Mouse (Mus musculus): Measurements from ENCODE around the gene Apela. TPM values are rescaled to one million over a fixed set of nuclear protein-coding genes. Genes with fewer than 3 reads are reported as not detected.
A peak's percentile ranks its signal among the peaks of the same experiment; 100 is the strongest.

Apela gene
- not detected in 2 replicates for polyA plus RNA-seq (2012; ENCODE audit: insufficient read depth, low replicate concordance)

GRCm38 (mm10) chr8:65037117-65037533 lies at the start of gene Apela:
TSS of gene Apela (minus strand) at chr8:65037336.
- TF ChIP-seq GATA1 (IDR thresholded peaks at IDR 0.05; ENCODE audit: borderline replicate concordance, low read length) (no peak), FLI1 (IDR thresholded peaks at IDR 0.05; ENCODE audit: low read length) (no peak)
- Histone ChIP-seq H3K27me3 (replicated peaks) (peaks cover 13% of the 10 kb centered on the region), H3K9me3 (peaks cover 7% of the 10 kb centered on the region), H3K4me3 (replicated peaks) (peak within 1 kb of the TSS; percentile 33), H3K36me3 (replicated peaks; ENCODE audit: low read length) (no peaks in the 10 kb centered on the region), H3K4me1 (peaks cover 3% of the 10 kb centered on the region; the same call in 1 of the 2 replicates)

- H3K4me1 ChIP-seq, result no peaks in the 10 kb centered on the region
- TF ChIP-seq FLI1 (IDR thresholded peaks at IDR 0.05; ENCODE audit: low read length) (no peak), GATA1 (IDR thresholded peaks at IDR 0.05; ENCODE audit: borderline replicate concordance, low read length) (no peak)
- no peaks in the 10 kb centered on the region for H3K27me3 ChIP-seq (replicated peaks)
- H3K36me3 ChIP-seq (replicated peaks; ENCODE audit: low read length), result no peaks in the 10 kb centered on the region
- H3K9me3 ChIP-seq, result peaks cover 9% of the 10 kb centered on the region; the same call in 1 of the 2 replicates
- no peak overlapping the region for H3K4me3 ChIP-seq (replicated peaks)
Observed at GRCm38 (mm10) chr8:65085680-65086079, 48.5 kb upstream of the Apela start.

DNA sequence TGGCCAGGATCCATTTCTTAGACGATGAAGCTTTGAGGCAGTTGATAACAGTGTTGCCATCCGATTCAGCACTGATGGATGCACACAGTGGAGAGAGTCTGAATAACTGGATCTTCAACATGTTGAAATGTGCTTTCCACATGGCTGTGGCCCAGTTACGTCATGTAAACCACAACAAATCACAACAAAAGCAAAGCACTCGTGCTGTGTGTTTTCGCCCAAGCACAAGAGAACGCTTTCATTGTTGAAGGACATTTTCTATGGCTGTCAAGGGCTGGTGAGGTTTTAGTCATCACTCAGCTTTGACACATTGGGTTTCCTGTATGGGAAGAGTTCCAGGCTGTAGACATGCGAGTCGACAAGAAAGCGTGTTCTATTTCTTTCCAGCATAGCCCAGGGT lies 43.6 kb upstream of the Apela start:
- Histone ChIP-seq H3K9me3 (peaks cover 7% of the 10 kb centered on the region; the same call in 1 of the 2 replicates), H3K4me3 (replicated peaks) (no peak overlapping the region), H3K36me3 (replicated peaks; ENCODE audit: low read length) (no peaks in the 10 kb centered on the region), H3K4me1 (no peaks in the 10 kb centered on the region), H3K27me3 (replicated peaks) (no peaks in the 10 kb centered on the region)
- TF ChIP-seq FLI1 (IDR thresholded peaks at IDR 0.05; ENCODE audit: low read length) (no peak), GATA1 (IDR thresholded peaks at IDR 0.05; ENCODE audit: borderline replicate concordance, low read length) (no peak)

DNA sequence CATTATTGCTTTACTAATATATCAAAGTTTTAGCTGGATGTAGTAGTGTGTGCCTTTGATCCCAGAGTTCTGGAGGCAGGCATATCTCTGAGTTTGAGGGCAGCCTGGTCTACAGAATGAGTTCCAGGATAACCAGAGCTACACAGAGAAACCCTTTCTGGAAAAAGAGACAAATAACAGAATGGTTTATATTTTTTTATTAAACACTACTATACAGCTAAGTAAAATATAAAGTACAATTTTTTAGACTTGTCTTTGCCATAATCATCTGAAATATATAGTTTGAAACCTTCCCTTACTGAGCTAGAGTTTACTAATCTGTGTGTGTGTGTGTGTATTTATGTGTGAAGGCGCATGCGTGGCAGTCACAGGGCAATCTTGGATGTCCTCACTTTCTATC lies 37.6 kb upstream of the Apela start, which contains the start of gene Gm10663:
Gene Gm10663 (plus strand): TSS at position 301 of the 400 bp plus-strand sequence.
- Histone ChIP-seq H3K4me1 (no peaks in the 10 kb centered on the region), H3K4me3 (replicated peaks) (no peak within 1 kb of the TSS), H3K36me3 (replicated peaks; ENCODE audit: low read length) (no peaks in the 10 kb centered on the region), H3K9me3 (peaks cover 8% of the 10 kb centered on the region), H3K27me3 (replicated peaks) (no peaks in the 10 kb centered on the region)
- TF ChIP-seq GATA1 (IDR thresholded peaks at IDR 0.05; ENCODE audit: borderline replicate concordance, low read length) (no peak), FLI1 (IDR thresholded peaks at IDR 0.05; ENCODE audit: low read length) (no peak)

- H3K27me3 ChIP-seq (replicated peaks), result no peaks in the 10 kb centered on the region
- H3K9me3 ChIP-seq, result peaks cover 7% of the 10 kb centered on the region
- no peaks in the 10 kb centered on the region for H3K36me3 ChIP-seq (replicated peaks; ENCODE audit: low read length)
- no peak overlapping the region for H3K4me3 ChIP-seq (replicated peaks)
- H3K4me1 ChIP-seq, result 0 out of 2 replicates have a peak, but pooled peaks cover 3% of the 10 kb centered on the region
- TF ChIP-seq GATA1 (IDR thresholded peaks at IDR 0.05; ENCODE audit: borderline replicate concordance, low read length) (no peak), FLI1 (IDR thresholded peaks at IDR 0.05; ENCODE audit: low read length) (no peak)
Observed at GRCm38 (mm10) chr8:65070996-65071395, 33.9 kb upstream of the Apela start.

GRCm38 (mm10) chr8:65068473-65068819 lies 31.3 kb upstream of the Apela start:
- Histone ChIP-seq H3K27me3 (replicated peaks) (no peaks in the 10 kb centered on the region), H3K4me3 (replicated peaks) (no peak overlapping the region), H3K36me3 (replicated peaks; ENCODE audit: low read length) (no peaks in the 10 kb centered on the region), H3K9me3 (peaks cover 7% of the 10 kb centered on the region), H3K4me1 (0 out of 2 replicates have a peak, but pooled peaks cover 3% of the 10 kb centered on the region)
- TF ChIP-seq FLI1 (IDR thresholded peaks at IDR 0.05; ENCODE audit: low read length) (no peak), GATA1 (IDR thresholded peaks at IDR 0.05; ENCODE audit: borderline replicate concordance, low read length) (no peak)

- Histone ChIP-seq H3K36me3 (replicated peaks; ENCODE audit: low read length) (no peaks in the 10 kb centered on the region), H3K4me1 (0 out of 2 replicates have a peak, but pooled peaks cover 3% of the 10 kb centered on the region)
Observed at GRCm38 (mm10) chr8:65067694-65068472, 30.7 kb upstream of the Apela start.

GRCm38 (mm10) chr8:65067031-65067430 lies 29.9 kb upstream of the Apela start:
- Histone ChIP-seq H3K9me3 (peaks cover 10% of the 10 kb centered on the region), H3K36me3 (replicated peaks; ENCODE audit: low read length) (no peaks in the 10 kb centered on the region), H3K4me1 (0 out of 2 replicates have a peak, but pooled peaks cover 3% of the 10 kb centered on the region), H3K27me3 (replicated peaks) (no peaks in the 10 kb centered on the region), H3K4me3 (replicated peaks) (no peak overlapping the region)
- TF ChIP-seq GATA1 (IDR thresholded peaks at IDR 0.05; ENCODE audit: borderline replicate concordance, low read length) (no peak), FLI1 (IDR thresholded peaks at IDR 0.05; ENCODE audit: low read length) (no peak)

More at GRCm38 (mm10) chr8:65067694-65068472, 30.7 kb upstream of the Apela start:
- Histone ChIP-seq H3K9me3 (peaks cover 7% of the 10 kb centered on the region), H3K27me3 (replicated peaks) (no peaks in the 10 kb centered on the region), H3K4me3 (replicated peaks) (no peak overlapping the region)
- no peak for TF ChIP-seq GATA1 (IDR thresholded peaks at IDR 0.05; ENCODE audit: borderline replicate concordance, low read length)
- no peak for TF ChIP-seq FLI1 (IDR thresholded peaks at IDR 0.05; ENCODE audit: low read length)

DNA sequence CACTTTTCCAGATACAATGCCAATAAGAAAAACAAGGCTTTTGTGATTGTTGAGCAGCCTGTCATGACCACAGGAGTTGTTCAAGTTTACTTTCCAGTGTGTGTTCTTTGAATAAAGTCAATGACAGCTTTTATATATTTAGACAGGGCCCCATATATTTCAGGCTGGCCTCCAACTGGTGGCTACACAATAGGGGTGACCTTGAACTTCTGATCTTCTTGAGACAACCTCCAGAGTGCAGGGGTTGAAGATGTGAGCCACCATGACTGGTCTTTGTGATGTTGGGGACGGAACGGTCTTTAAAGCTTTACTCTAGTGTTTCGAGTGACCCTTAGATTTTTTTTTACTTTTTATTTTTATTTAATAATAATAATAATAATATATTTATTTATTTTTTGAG lies 28.5 kb upstream of the Apela start:
- Histone ChIP-seq H3K9me3 (peaks cover 10% of the 10 kb centered on the region), H3K4me1 (0 out of 2 replicates have a peak, but pooled peaks cover 3% of the 10 kb centered on the region), H3K36me3 (replicated peaks; ENCODE audit: low read length) (no peaks in the 10 kb centered on the region), H3K4me3 (replicated peaks) (no peak overlapping the region), H3K27me3 (replicated peaks) (no peaks in the 10 kb centered on the region)
- TF ChIP-seq FLI1 (IDR thresholded peaks at IDR 0.05; ENCODE audit: low read length) (no peak), GATA1 (IDR thresholded peaks at IDR 0.05; ENCODE audit: borderline replicate concordance, low read length) (no peak)

- TF ChIP-seq FLI1 (IDR thresholded peaks at IDR 0.05; ENCODE audit: low read length) (no peak), GATA1 (IDR thresholded peaks at IDR 0.05; ENCODE audit: borderline replicate concordance, low read length) (no peak)
- no peaks in the 10 kb centered on the region for H3K36me3 ChIP-seq (replicated peaks; ENCODE audit: low read length)
- peaks cover 3% of the 10 kb centered on the region; the same call in 1 of the 2 replicates for H3K9me3 ChIP-seq
- 0 out of 2 replicates have a peak, but pooled peaks cover 3% of the 10 kb centered on the region for H3K4me1 ChIP-seq
- H3K4me3 ChIP-seq (replicated peaks), result no peak overlapping the region
- no peaks in the 10 kb centered on the region for H3K27me3 ChIP-seq (replicated peaks)
Observed at GRCm38 (mm10) chr8:65064071-65064470, 26.9 kb upstream of the Apela start.
